Mouse (Mus musculus) bone marrow macrophage, adult 2 months (primary cell): Measurements from ENCODE around the gene Nudt6. TPM values are rescaled to one million over a fixed set of nuclear protein-coding genes. Genes with fewer than 3 reads are reported as not detected.
A peak's percentile ranks its signal among the peaks of the same experiment; 100 is the strongest.

Source experiments
- H3K27ac ChIP-seq: 2 replicates; pipeline ENCODE4 v1.5.1; 2012; ENCODE audit warnings: low read depth, low read length; ENCODE audit not compliant: insufficient read depth
- H3K4me1 ChIP-seq: 2 replicates; pipeline ENCODE4 v1.6.1; 2012; ENCODE audit warnings: low read length; ENCODE audit not compliant: control insufficient read depth, insufficient read depth
- H3K4me3 ChIP-seq: 2 replicates; pipeline ENCODE4 v1.5.1; 2012; ENCODE audit warnings: mild to moderate bottlenecking, low read length, moderate library complexity; ENCODE audit not compliant: insufficient read depth
- CTCF ChIP-seq: IDR thresholded peaks from 2 replicates; pipeline ENCODE4 v1.5.1; 2012; ENCODE audit warnings: low read depth, mild to moderate bottlenecking, low read length, moderate library complexity
- POLR2A ChIP-seq: IDR thresholded peaks from 2 replicates; pipeline ENCODE4 v1.6.1; 2012; ENCODE audit warnings: mild to moderate bottlenecking, low read depth, low read length, borderline replicate concordance
- polyA plus RNA-seq: library from polyadenylated mRNA; stranded (reverse); fragments of >200 nt; gene quantifications from 2 replicates; pipeline ENCODE4 v1.2.4, GENCODE M21; 2012; ENCODE audit not compliant: missing spikeins, insufficient read depth, insufficient read length

The Nudt6 gene
- polyA plus RNA-seq = 9.1 and 10.8 TPM in 2 replicates

- peak within 1 kb of the TSS; percentile 95 for H3K4me3 ChIP-seq
- TF ChIP-seq POLR2A = no peak
- TF ChIP-seq CTCF = no peak
Measured at GRCm38 (mm10) chr3:37420072-37420471, at the start of gene Nudt6. Gene Nudt6, minus strand, starts transcription at chr3:37420211.

DNA sequence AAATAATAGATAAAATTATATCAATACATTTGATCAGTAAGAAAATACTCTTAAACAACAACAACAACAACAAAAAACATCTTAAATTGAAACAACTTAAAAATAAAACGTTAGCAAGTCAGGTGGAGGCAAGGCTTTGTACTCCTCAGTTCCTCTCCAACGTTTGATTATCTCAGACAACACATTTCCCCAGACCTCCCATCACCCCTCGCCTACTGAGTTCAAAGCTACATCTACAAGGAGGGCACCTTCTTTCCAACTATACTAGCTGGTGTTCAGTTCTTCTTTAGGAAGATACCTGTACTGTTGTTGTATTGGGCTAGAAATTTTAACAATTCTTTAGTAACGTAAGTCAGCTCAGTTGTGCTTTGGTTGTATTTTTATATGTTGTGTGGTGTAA lies 49.3 kb upstream of the Nudt6 start:
- TF ChIP-seq POLR2A (no peak), CTCF (no peak)

More at GRCm38 (mm10) chr3:37420072-37420471, at the start of gene Nudt6:
- H3K27ac ChIP-seq = peak within 1 kb of the TSS; percentile 95
- H3K4me1 ChIP-seq = 0 out of 2 replicates have a peak, but pooled peaks cover 2% of the 10 kb centered on the region

GRCm38 (mm10) chr3:37468170-37468569 lies 48.2 kb upstream of the Nudt6 start:
- no peak for TF ChIP-seq CTCF
- TF ChIP-seq POLR2A = no peak
- no peaks in the 10 kb centered on the region for H3K4me1 ChIP-seq

More for the DNA sequence above, 49.3 kb upstream of the Nudt6 start:
- H3K4me3 ChIP-seq = no peak overlapping the region
- H3K4me1 ChIP-seq = no peaks in the 10 kb centered on the region
- H3K27ac ChIP-seq = no peak overlapping the region

GRCm38 (mm10) chr3:37455992-37456391 lies 36.0 kb upstream of the Nudt6 start:
- H3K4me1 ChIP-seq = 0 out of 2 replicates have a peak, but pooled peaks cover 2% of the 10 kb centered on the region
- no peak for TF ChIP-seq POLR2A
- no peak for TF ChIP-seq CTCF
- no peak overlapping the region for H3K4me3 ChIP-seq
- H3K27ac ChIP-seq = no peak overlapping the region

More at GRCm38 (mm10) chr3:37468170-37468569, 48.2 kb upstream of the Nudt6 start:
- H3K4me3 ChIP-seq = no peak overlapping the region
- H3K27ac ChIP-seq = no peak overlapping the region

DNA sequence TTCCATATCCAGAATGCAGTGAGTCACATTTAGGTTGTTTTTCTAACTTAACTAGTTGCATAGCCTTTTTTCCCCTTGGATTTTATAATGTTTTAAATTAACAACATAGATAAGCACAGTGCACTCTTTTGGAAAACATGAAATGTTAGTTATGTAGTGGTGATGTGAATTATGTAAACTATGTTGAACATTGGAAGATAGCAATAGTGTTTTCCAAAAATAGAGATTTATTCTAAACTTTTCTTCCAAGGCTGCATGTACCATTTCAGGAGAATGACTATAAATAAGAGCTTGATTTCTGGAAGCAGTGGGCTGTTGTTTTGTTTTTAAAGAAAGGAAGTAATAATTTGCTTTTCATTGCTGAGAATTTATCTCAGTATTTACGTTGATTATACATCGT lies 23.4 kb upstream of the Nudt6 start:
- Histone ChIP-seq H3K27ac (no peak overlapping the region), H3K4me1 (no peaks in the 10 kb centered on the region), H3K4me3 (no peak overlapping the region)
- TF ChIP-seq POLR2A (no peak), CTCF (no peak)

- no peak overlapping the region for H3K27ac ChIP-seq
- no peaks in the 10 kb centered on the region for H3K4me1 ChIP-seq
- no peak overlapping the region for H3K4me3 ChIP-seq
- TF ChIP-seq CTCF (no peak), POLR2A (no peak)
Measured at GRCm38 (mm10) chr3:37439770-37440169, 19.8 kb upstream of the Nudt6 start.

- Histone ChIP-seq H3K4me1 (peaks cover 7% of the 10 kb centered on the region), H3K4me3 (no peak overlapping the region), H3K27ac (no peak overlapping the region)
- TF ChIP-seq CTCF (no peak), POLR2A (no peak)
Measured at GRCm38 (mm10) chr3:37430359-37430758, 10.3 kb upstream of the Nudt6 start.

- no peak for TF ChIP-seq CTCF
- no peak for TF ChIP-seq POLR2A
- Histone ChIP-seq H3K27ac (no peak overlapping the region), H3K4me3 (no peak overlapping the region), H3K4me1 (peaks cover 8% of the 10 kb centered on the region)
Measured at GRCm38 (mm10) chr3:37426069-37426468, 6.1 kb upstream of the Nudt6 start.

DNA sequence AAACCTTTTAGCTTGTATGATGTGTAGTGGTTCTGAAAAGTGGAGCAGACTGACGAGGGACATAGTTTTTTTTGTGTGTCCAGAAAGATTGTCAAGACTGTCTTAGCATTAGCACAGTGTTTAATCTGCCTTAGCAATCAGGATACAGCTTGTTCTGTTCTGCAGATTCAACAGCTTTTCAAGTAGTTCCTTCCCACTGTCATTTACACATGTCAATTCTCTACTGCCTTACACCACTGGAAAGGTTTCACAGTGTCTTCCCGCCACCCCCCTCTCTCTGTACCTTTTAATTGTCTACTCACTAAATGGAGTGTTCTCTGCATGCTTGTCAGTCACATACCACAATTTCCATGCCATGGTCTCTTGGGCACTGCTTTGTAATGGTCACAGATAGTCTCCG lies 1.2 kb upstream of the Nudt6 start:
- peak overlapping the region; percentile 95 for H3K4me3 ChIP-seq
- TF ChIP-seq POLR2A = no peak
- no peak for TF ChIP-seq CTCF
- H3K4me1 ChIP-seq = 0 out of 2 replicates have a peak, but pooled peaks cover 2% of the 10 kb centered on the region
- H3K27ac ChIP-seq = no peak overlapping the region

GRCm38 (mm10) chr3:37420641-37421040 lies 630 bp upstream of the Nudt6 start:
- Histone ChIP-seq H3K4me1 (0 out of 2 replicates have a peak, but pooled peaks cover 2% of the 10 kb centered on the region), H3K4me3 (peak overlapping the region; percentile 95), H3K27ac (peak overlapping the region; percentile 95)
- TF ChIP-seq CTCF (no peak), POLR2A (no peak)

- Histone ChIP-seq H3K4me3 (peak within 1 kb of the TSS; percentile 95), H3K4me1 (0 out of 2 replicates have a peak, but pooled peaks cover 2% of the 10 kb centered on the region)
- TF ChIP-seq CTCF (no peak), POLR2A (peak; percentile 91)
Measured at GRCm38 (mm10) chr3:37419458-37419991, 486 bp downstream of the Nudt6 start, which contains the start of gene Spata5. Gene Spata5, plus strand, starts transcription at chr3:37419896.

More at GRCm38 (mm10) chr3:37419458-37419991, 486 bp downstream of the Nudt6 start, which contains the start of gene Spata5:
- H3K27ac ChIP-seq = peak within 1 kb of the TSS; percentile 95
